Mouse (Mus musculus): ENCODE measurements at regions not wholly inside any gene's neighbourhood (a gene's known extent, or its start where the extent isn't known, plus 50 kb on each side); places are given as distances from the start of the nearest gene placed in this dataset.

- no peak for TF ChIP-seq FLI1 (IDR thresholded peaks at IDR 0.05; ENCODE audit: low read length)
- no peak for TF ChIP-seq GATA1 (IDR thresholded peaks at IDR 0.05; ENCODE audit: borderline replicate concordance, low read length)
These were observed 57.4 kb upstream of the Zc3h12a start for GRCm38 (mm10) chr4:125185076-125185475.

Data from megakaryocyte, embryonic 14.5 days (primary cell).